Mouse (Mus musculus): ENCODE data around the gene Lrit2. TPM values are rescaled to one million over a fixed set of nuclear protein-coding genes. Genes with fewer than 3 reads are reported as not detected.

The Lrit2 gene
- polyA plus RNA-seq, 1 experiment from 2014 or later = not detected

- Histone ChIP-seq H3K27ac (ENCODE audit: low read depth) (no peak overlapping the region), H3K4me3 (ENCODE audit: low read depth, low read length) (no peak overlapping the region), H3K4me1 (ENCODE audit: insufficient read depth) (no peaks in the 10 kb centered on the region), H3K27me3 (ENCODE audit: insufficient read depth, low read length) (no peaks in the 10 kb centered on the region), H3K9me3 (ENCODE audit: low read length) (no peaks in the 10 kb centered on the region), H3K4me2 (ENCODE audit: low read depth, low read length) (no peak overlapping the region), H3K36me3 (replicated peaks; ENCODE audit: insufficient read depth, low read length) (no peaks in the 10 kb centered on the region), H3K9ac (replicated peaks) (no peak overlapping the region)
- DNase-seq (no peak), ATAC-seq (no peak)
- WGBS (ENCODE audit: insufficient replicate concordance) = 49% methylated on average over 8 of the region's 8 CpGs
- TF ChIP-seq CTCF (IDR thresholded peaks at IDR 0.05; ENCODE audit: low read depth) = no peak
- TF ChIP-seq EP300 (IDR thresholded peaks at IDR 0.05; ENCODE audit: low read depth) = no peak
Measured at GRCm38 (mm10) chr14:37109460-37109859, 41.7 kb downstream of the Lrit2 start.

- Histone ChIP-seq H3K36me3 (replicated peaks; ENCODE audit: insufficient read depth, low read length) (no peaks in the 10 kb centered on the region), H3K4me1 (ENCODE audit: insufficient read depth) (no peaks in the 10 kb centered on the region), H3K9ac (replicated peaks) (no peak overlapping the region), H3K4me3 (ENCODE audit: low read depth, low read length) (no peak overlapping the region), H3K9me3 (ENCODE audit: low read length) (no peaks in the 10 kb centered on the region), H3K4me2 (ENCODE audit: low read depth, low read length) (no peak overlapping the region), H3K27ac (ENCODE audit: low read depth) (no peak overlapping the region), H3K27me3 (ENCODE audit: insufficient read depth, low read length) (no peaks in the 10 kb centered on the region)
- 40% methylated on average over 9 of the region's 9 CpGs for WGBS (ENCODE audit: insufficient replicate concordance)
- no peak for ATAC-seq
- TF ChIP-seq CTCF (IDR thresholded peaks at IDR 0.05; ENCODE audit: low read depth) (no peak), EP300 (IDR thresholded peaks at IDR 0.05; ENCODE audit: low read depth) (no peak)
- DNase-seq = no peak
Measured at GRCm38 (mm10) chr14:37109975-37110374, 42.2 kb downstream of the Lrit2 start.

- no peaks in the 10 kb centered on the region for H3K36me3 ChIP-seq (replicated peaks; ENCODE audit: insufficient read depth, low read length)
- DNase-seq = no peak
- WGBS (ENCODE audit: insufficient replicate concordance) = 74% methylated on average over 2 of the region's 2 CpGs
- ATAC-seq = no peak
- H3K4me3 ChIP-seq (ENCODE audit: low read depth, low read length) = no peak overlapping the region
- H3K4me1 ChIP-seq (ENCODE audit: insufficient read depth) = no peaks in the 10 kb centered on the region
- H3K9ac ChIP-seq (replicated peaks) = no peak overlapping the region
- H3K27ac ChIP-seq (ENCODE audit: low read depth) = no peak overlapping the region
- no peaks in the 10 kb centered on the region for H3K27me3 ChIP-seq (ENCODE audit: insufficient read depth, low read length)
- no peaks in the 10 kb centered on the region for H3K9me3 ChIP-seq (ENCODE audit: low read length)
- no peak overlapping the region for H3K4me2 ChIP-seq (ENCODE audit: low read depth, low read length)
- no peak for TF ChIP-seq EP300 (IDR thresholded peaks at IDR 0.05; ENCODE audit: low read depth)
- no peak for TF ChIP-seq CTCF (IDR thresholded peaks at IDR 0.05; ENCODE audit: low read depth)
Measured at GRCm38 (mm10) chr14:37110456-37110855, 42.7 kb downstream of the Lrit2 start.

GRCm38 (mm10) chr14:37111371-37111770 lies 43.6 kb downstream of the Lrit2 start:
- Histone ChIP-seq H3K36me3 (replicated peaks; ENCODE audit: insufficient read depth, low read length) (no peaks in the 10 kb centered on the region), H3K9me3 (ENCODE audit: low read length) (no peaks in the 10 kb centered on the region), H3K27ac (ENCODE audit: low read depth) (no peak overlapping the region), H3K9ac (replicated peaks) (no peak overlapping the region), H3K4me2 (ENCODE audit: low read depth, low read length) (no peak overlapping the region), H3K4me3 (ENCODE audit: low read depth, low read length) (no peak overlapping the region), H3K27me3 (ENCODE audit: insufficient read depth, low read length) (no peaks in the 10 kb centered on the region), H3K4me1 (ENCODE audit: insufficient read depth) (no peaks in the 10 kb centered on the region)
- ATAC-seq = no peak
- DNase-seq = no peak
- TF ChIP-seq CTCF (IDR thresholded peaks at IDR 0.05; ENCODE audit: low read depth) = no peak
- no peak for TF ChIP-seq EP300 (IDR thresholded peaks at IDR 0.05; ENCODE audit: low read depth)

GRCm38 (mm10) chr14:37112931-37113330 lies 45.2 kb downstream of the Lrit2 start:
- H3K27me3 ChIP-seq (ENCODE audit: insufficient read depth, low read length) = no peaks in the 10 kb centered on the region
- H3K9me3 ChIP-seq (ENCODE audit: low read length) = no peaks in the 10 kb centered on the region
- H3K9ac ChIP-seq (replicated peaks) = no peak overlapping the region
- TF ChIP-seq CTCF (IDR thresholded peaks at IDR 0.05; ENCODE audit: low read depth) (no peak), EP300 (IDR thresholded peaks at IDR 0.05; ENCODE audit: low read depth) (no peak)
- no peaks in the 10 kb centered on the region for H3K4me1 ChIP-seq (ENCODE audit: insufficient read depth)
- H3K4me2 ChIP-seq (ENCODE audit: low read depth, low read length) = no peak overlapping the region
- 78% methylated on average over 7 of the region's 7 CpGs for WGBS (ENCODE audit: insufficient replicate concordance)
- DNase-seq (no peak), ATAC-seq (no peak)
- no peak overlapping the region for H3K27ac ChIP-seq (ENCODE audit: low read depth)
- no peaks in the 10 kb centered on the region for H3K36me3 ChIP-seq (replicated peaks; ENCODE audit: insufficient read depth, low read length)
- no peak overlapping the region for H3K4me3 ChIP-seq (ENCODE audit: low read depth, low read length)

- 53% methylated on average over 3 of the region's 3 CpGs for WGBS (ENCODE audit: insufficient replicate concordance)
- DNase-seq (no peak), ATAC-seq (no peak)
- H3K4me2 ChIP-seq (ENCODE audit: low read depth, low read length) = no peak within 1 kb of the TSS
- no peaks in the 10 kb centered on the region for H3K9me3 ChIP-seq (ENCODE audit: low read length)
- H3K36me3 ChIP-seq (replicated peaks; ENCODE audit: insufficient read depth, low read length) = 0 out of 2 replicates have a peak, but pooled peaks cover 4% of the 10 kb centered on the region
- H3K27me3 ChIP-seq (ENCODE audit: insufficient read depth, low read length) = no peaks in the 10 kb centered on the region
- H3K4me1 ChIP-seq (ENCODE audit: insufficient read depth) = no peaks in the 10 kb centered on the region
- H3K4me3 ChIP-seq (ENCODE audit: low read depth, low read length) = no peak within 1 kb of the TSS
- no peak within 1 kb of the TSS for H3K9ac ChIP-seq (replicated peaks)
- TF ChIP-seq EP300 (IDR thresholded peaks at IDR 0.05; ENCODE audit: low read depth) (no peak), CTCF (IDR thresholded peaks at IDR 0.05; ENCODE audit: low read depth) (no peak)
- no peak within 1 kb of the TSS for H3K27ac ChIP-seq (ENCODE audit: low read depth)
Measured at GRCm38 (mm10) chr14:37113922-37114321, 46.2 kb downstream of the Lrit2 start, which contains the start of gene 2610528A11Rik. Gene 2610528A11Rik (minus strand): TSS chr14:37114022.

- DNase-seq (no peak), ATAC-seq (no peak)
- Histone ChIP-seq H3K9ac (replicated peaks) (no peak overlapping the region), H3K9me3 (ENCODE audit: low read length) (no peaks in the 10 kb centered on the region), H3K4me2 (ENCODE audit: low read depth, low read length) (no peak overlapping the region), H3K4me1 (ENCODE audit: insufficient read depth) (no peaks in the 10 kb centered on the region), H3K4me3 (ENCODE audit: low read depth, low read length) (no peak overlapping the region), H3K36me3 (replicated peaks; ENCODE audit: insufficient read depth, low read length) (peaks cover 28% of the 10 kb centered on the region), H3K27ac (ENCODE audit: low read depth) (no peak overlapping the region), H3K27me3 (ENCODE audit: insufficient read depth, low read length) (no peaks in the 10 kb centered on the region)
- 87% methylated on average over 4 of the region's 4 CpGs for WGBS (ENCODE audit: insufficient replicate concordance)
- TF ChIP-seq EP300 (IDR thresholded peaks at IDR 0.05; ENCODE audit: low read depth) = no peak
- no peak for TF ChIP-seq CTCF (IDR thresholded peaks at IDR 0.05; ENCODE audit: low read depth)
Measured at GRCm38 (mm10) chr14:37119233-37119632, 51.5 kb downstream of the Lrit2 start.

Other genes starting within 250 kb of the Lrit2 start
- 11.8 and 16.6 TPM in 2 replicates for gene Ccser2, start 99.2 kb upstream of the Lrit2 start, polyA plus RNA-seq (2015; fragmentation: Nextera tagmentation; extraction: Ambion mirVana)
- not detected in 2 replicates for gene Rgr, start 19.0 kb upstream of the Lrit2 start, polyA plus RNA-seq (2015; fragmentation: Nextera tagmentation; extraction: Ambion mirVana)
- gene Lrit1, start 13.1 kb upstream of the Lrit2 start, polyA plus RNA-seq (2015; fragmentation: Nextera tagmentation; extraction: Ambion mirVana) = 0.04 TPM in 1 of 2 replicates, not detected in the other
- gene Cdhr1, start 30.4 kb downstream of the Lrit2 start, polyA plus RNA-seq (2015; fragmentation: Nextera tagmentation; extraction: Ambion mirVana) = not detected in 2 replicates
- 0.25 and 0.43 TPM in 2 replicates for gene 2610528A11Rik, start 46.1 kb downstream of the Lrit2 start, polyA plus RNA-seq (2015; fragmentation: Nextera tagmentation; extraction: Ambion mirVana)
- gene Ghitm, start 67.3 kb downstream of the Lrit2 start, polyA plus RNA-seq (2015; fragmentation: Nextera tagmentation; extraction: Ambion mirVana) = 185 and 210 TPM in 2 replicates

Data from liver, postnatal 0 days (tissue).